Mouse (Mus musculus) kidney, adult 18-20 months (tissue): ENCODE measurements around the gene Engase.

Source experiments
- DNase-seq: peaks from one replicate; pipeline ENCODE4 v3.0.0; 2021

The Engase gene

DNA sequence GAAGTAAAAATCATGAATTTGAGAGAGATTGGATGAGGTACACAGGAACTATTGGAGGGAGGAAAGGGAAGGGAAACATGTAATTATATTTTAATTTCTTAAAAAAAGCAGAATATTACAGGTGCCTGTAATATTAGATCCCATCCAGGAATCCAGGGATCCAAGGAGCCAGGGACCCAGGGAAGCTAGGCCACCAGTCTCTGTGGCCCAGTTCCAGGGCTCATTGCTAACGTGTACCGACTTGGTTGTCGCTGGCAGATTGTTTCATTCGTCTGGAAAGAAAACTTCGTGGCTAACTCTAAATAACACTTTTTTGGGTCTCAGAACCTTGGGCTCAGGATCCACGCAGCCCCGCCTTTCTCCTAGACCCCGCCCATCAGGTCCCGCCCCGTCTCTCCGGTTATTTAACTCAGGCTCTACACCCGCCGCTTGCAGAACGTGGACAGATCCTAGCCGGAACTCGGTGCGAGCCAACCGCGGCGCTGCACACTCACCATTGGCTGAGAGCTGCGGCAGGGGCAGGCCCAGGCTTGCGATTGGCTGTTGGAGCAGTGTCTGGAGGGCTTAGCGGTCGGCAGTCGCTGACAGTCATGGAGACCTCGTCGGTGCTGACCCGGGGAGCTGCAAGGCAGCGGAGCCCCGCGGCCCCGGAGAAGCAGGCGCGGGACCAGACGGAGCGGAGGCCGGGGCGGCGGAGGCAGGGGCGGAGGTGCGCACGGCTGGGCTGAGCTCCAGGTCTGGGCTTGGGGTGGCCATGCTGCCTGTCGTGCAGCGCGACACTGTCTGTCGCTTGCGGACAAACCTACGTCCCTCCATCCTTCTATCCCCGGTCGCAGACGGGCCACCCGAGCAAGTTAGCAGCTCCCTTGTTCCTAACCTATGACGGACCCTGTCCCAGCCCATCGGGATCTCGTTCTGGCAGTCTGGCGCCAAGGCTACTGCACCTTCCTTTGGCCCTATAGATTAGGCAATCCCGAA lies at the start of gene Engase:
Gene Engase, plus strand, starts transcription at position 434 of the 978 bp plus-strand sequence.
- peak; percentile 95 for DNase-seq

DNA sequence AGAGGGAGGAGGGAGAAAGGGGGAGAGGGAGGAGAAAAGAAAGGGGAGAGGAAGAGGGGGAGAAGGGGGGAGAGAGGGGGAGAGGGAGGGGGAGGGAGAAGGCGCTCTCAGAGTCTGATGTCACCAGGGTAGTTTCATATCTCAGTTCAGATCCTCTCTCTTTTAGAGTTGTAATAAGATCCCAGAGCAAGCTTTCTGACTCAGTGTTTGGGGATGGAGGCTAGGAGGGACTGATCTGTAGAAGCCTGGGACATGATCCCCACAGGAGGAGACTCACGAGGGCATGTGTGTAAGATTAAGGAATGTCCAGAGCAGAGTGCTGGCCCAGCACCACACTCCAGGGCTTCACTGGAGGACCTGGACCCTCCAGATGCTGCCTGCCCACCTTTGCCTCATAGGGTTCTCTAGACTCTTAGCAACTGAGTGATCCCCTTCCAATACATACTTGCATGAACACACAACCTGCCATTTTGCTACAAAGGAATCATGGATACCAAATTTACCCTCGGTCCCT lies 49.3 kb upstream of the Engase start:
- DNase-seq, result no peak

DNA sequence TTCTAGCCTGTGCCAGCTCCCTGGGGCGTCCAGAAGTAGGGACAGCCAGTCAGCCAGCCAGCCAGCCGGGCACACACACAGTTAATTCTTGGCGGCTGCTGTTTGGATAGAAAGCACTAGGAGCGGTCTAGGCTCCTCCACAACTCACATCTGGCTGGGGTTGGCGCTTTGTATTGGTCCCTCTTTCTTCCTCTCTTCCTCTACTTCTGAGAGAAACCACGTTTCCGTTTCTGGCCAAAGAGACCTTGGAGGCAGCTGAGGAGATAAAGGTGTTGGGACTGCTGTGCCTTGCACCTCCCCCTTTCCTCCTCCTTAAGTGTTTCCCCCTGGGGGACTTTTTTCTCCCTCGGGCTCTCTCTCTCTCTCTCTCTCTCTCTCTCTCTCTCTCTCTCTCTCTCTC lies 48.6 kb upstream of the Engase start, which contains the start of gene C1qtnf1:
Gene C1qtnf1, plus strand, starts transcription at position 218 of the 400 bp plus-strand sequence.
- DNase-seq, result no peak

DNA sequence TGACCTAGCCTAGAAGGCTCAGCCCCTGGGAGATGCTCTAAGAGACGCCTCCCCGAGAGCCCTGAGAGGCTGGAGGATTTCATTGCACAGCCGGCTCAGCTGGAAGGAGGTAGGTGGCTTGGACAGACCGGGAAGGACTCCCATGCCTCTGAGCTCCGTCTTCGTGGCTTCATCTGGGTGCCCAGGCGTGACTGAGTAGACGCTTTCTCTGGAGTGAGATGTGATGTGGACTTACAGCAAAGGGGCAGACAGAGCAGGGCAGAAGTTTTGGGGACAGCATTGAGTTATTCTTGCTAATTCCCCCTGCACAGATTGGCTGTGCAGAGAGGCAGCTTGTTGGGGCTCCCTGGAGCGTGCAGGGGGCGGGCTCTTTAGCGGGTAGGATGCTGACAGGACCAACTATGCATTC lies 48.2 kb upstream of the Engase start:
- no peak for DNase-seq

DNA sequence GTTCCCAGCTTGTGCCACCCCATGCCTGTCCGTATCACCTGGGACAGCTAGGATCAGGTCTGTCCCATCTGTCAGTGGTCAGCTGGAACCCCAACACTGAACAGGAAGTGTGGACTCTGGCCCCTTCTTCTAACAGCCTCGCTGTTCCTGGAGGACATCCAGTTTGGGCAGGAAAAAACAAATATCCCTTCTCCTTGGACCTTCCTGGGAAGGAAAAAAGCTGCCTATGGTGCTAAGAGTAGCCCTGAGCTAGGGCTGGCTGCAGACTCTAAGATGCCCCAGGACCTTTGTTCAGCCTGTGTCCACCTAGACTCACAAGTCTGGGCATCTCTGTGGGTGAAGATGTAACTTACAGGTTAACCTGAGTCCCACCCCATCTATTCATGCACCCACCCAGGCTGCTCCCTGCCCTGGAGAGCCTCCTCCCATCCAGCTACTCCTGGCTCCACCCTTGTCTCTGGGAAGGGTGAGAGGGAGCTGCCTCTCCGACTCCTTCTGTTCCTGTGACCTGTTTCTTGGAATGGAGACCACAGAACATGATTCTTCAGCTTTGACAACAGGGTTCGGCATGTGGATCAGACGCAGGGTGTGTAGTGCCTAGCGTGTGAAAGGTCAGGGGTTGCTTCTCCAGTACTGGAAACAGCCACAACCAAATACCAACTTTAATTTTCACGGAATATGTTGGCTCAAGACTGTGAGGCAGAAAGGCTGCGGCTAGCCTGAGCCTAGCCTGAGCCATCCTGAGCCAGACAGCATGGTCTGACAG lies 47.5 kb upstream of the Engase start:
- no peak for DNase-seq

DNA sequence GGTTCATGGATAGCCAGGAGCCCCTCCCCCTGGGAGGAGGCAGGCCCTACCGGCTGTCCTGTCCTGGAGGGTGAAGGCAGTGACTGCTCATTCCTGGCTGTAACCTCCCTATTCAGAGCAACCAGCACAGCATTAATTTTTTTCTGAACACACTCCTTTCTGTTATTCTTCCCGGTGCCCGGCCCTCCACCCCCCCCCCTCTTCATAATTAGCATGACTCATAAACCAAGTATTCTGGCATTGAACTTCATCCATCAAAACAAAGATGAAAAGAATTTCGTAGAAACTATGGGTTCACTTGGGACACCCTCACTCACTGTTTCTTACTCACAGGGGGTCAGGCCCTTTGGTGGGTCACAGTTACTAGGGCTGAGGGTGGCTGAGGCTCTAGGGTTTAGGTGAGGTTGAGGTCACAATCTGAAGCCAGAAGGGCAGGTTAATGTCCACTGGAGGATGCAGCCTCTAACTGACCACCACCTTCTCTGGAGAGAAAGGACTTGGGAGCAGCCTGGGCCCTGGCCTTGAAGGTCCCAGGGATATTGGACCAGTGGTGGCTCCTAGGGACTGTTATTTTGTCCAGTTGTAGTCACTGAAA lies 46.2 kb upstream of the Engase start:
- no peak for DNase-seq

DNA sequence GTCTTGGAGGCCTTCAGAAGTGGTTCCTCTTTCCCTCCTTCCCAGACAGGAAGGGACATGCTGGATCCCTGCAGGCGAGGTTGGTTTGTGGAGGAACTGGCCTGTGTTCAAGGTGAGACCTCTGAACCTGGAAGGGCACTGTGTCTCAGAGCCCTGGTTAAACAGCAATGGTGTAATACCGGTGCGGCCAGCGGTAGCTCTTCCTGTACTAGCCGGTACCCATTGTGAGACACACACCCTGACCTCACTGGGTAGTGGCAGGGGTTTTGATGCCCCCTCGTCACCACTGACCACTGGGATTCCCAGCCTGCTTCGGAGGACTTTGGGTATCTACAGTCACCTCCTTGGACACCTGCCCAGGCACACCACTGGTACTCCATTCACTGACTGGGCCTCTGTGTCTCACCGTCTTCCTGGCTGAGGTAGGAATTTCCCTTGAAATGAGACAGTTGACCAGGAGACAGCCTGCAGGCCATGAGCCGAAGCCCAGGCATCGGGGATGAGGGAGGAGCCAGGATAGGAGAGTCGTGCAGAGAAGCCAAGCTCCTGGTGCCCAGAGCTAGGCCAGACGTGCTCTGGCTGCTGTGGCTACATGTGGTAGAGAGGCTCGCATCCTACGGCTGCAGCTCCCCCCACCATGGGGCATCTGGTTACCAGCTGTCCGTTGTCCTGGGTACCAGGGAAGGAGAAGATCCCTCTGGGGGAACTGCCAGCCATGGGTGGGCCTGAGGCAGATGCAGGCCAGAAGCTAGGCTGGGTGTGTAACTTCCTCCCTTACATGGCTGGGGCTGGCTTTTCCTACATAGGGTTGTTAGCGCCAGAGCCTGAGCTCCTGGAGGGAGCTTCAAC lies 45.3 kb upstream of the Engase start:
- no peak for DNase-seq

DNA sequence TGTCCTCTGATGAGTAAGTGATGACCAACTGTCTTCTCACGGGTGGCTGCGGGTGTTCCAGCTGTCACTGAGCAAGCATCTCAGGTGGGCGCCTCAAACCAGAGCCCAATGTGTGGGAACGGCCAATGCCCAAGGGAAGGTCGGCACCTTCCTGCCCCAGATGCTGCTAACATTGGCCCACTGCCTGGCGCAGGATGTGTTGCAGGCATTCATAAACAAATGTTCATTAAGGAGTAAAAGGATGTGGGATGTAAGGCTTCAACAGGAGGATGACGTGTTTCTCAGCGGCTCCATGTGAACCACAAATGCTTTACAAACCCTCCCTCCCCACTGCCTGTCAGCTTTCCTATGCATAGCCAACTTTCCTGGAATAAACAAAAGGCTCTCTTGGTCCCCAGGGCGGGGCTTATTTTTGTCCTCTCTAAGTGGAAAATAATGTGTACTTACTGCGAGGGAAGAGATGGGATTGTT lies 43.2 kb upstream of the Engase start:
- DNase-seq, result no peak

DNA sequence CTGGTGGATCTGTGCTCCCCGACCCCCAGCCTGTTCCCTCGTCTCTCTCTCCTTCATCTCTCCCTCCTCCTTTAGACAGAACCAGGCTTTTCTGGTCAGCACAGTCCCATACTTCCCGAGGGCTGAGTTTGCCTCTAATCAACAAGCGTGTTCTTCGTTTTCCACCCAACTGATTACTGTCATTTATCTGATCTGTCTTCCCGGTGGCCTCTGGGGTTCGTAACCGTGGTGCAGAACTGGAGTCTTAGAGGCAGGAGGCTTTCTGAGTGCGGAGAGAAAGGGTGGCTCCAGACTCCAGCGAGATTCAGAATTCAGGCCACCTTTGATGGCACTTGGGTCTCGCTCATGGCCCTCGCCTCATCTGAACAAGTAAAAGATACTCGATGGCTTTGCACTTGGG lies 42.5 kb upstream of the Engase start:
- DNase-seq, result no peak

DNA sequence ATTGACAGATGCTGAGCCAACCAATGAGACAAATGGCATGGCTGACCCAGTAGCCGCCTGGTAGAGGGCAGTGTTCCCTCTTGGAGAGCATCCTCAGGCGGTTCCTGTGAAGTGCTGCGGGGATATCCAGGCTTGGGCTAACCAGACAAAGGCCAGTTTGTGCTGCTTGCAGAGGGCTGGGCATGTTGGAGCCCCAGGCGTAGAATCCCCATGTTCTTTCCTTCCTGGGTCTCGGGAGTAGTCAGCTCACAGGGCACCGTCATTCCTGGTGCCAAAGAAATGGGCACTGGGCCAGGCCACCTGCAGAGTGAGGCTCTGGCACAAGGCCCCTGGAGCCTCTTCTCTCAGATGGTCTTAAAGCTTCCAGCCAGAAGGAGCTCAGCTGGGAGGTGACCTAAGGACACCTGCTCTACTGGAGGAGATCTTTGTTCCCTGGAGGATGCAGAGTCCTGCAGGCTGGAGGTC lies 40.1 kb upstream of the Engase start:
- DNase-seq, result peak; percentile 72

DNA sequence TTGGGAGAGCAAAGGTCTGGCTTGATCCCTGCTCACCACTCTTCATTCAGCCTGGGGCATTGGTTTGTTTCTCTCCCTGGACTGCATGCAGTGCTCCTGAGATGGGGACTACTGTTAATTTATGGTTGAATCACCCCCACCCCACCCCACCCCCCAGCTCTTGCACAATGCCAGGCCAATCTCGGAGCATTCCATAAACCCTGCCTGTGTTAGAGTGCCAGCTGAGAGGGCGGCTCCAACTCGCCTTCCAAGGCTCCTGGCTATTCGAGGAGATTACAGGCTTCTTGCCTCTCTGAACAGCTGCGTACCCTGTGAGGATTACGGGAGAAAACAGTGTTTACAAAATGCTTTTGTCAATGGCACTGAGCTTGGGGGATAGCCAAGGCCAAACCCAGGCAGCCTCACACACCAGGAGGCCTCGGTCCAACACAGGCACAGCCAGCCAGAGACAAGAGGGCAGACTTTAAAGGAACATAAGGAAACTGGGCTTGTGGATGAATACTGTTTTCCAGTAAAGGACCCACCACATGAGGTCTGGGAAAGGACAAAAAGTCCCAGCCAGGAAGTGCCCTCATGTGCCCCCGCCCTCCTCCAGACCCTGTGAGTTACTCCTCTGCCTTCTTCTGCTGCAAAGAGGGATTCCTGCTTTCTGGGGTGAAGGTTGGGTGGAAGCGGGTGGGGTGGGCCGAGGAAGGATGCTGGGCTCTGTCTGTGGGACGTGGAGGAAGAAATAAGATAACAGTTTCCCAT lies 37.8 kb upstream of the Engase start:
- DNase-seq, result no peak

DNA sequence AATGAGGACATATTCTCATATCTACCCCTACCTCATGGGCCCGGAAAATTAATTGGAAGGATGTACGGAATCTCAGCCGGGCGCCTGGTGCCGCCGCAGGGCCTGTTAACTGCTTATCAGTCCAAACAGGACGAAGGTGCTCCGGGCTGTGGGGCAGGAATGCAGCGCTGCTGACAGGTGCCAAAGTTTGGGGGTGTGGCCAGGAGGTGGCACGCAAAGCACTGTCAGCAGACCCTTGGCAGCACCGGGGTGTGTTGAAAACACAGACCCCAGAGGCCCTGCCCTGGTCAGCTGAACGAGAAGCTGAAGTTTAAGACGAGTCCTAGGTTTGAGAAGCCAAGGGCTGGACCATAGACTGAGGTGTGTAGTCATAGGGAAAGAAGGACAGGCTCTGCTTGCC lies 33.9 kb upstream of the Engase start:
- no peak for DNase-seq

DNA sequence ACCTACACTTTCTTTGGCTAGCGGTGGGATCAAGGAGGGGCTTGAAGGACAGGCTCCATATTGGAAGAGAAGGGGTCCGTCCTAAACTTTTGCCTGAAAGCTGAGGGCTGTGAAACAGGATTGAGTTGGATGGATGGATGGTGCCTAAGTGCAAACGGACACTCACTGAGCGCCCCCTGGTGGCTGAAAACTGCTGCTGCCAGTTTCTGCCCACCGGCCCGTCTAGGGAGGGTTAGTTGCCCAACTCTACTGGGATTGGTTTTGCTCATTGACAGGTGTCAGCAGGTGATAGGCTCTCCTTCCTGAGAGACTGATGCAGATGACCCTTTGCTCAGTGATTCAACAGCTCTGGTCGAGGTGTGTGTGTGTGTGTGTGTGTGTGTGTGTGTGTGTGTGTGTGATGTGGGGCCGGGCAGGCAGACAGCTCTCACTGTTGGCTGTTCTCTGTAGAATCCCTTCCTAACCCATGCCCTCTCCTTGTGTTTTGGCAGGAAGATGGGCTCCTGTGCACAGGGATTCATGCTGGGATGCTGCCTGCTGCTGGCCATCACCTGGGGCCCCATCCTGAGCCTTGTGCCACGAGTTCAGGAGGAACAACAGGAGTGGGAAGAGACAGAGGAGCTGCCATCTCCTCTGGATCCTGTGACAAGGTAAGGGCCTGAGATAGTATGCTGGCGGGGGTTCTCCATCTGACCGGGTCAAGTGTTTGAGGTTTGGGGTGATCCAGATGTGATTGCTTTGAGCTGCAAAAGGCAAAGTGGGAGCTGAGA lies 33.2 kb upstream of the Engase start:
- DNase-seq, result peak; percentile 75

DNA sequence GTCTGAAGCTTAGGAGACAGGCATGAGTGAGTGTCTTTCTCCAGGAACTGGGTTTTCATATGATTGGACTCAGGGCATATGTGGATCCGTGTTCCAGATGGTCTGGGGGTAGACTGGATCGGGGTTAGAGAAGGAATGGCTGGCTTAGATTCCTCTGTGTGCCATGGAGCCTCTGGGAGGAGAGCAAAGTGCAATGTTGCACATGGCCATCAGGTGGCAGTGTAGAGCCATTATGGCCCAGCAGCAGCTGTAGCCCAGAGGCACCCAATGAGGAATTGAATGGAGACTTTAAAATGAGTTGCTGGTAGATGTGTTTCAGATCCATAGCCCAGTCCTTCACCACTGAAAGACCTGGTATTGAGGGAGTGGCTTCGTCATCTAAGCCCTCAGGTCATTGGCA lies 30.8 kb upstream of the Engase start:
- DNase-seq, result peak; percentile 69

DNA sequence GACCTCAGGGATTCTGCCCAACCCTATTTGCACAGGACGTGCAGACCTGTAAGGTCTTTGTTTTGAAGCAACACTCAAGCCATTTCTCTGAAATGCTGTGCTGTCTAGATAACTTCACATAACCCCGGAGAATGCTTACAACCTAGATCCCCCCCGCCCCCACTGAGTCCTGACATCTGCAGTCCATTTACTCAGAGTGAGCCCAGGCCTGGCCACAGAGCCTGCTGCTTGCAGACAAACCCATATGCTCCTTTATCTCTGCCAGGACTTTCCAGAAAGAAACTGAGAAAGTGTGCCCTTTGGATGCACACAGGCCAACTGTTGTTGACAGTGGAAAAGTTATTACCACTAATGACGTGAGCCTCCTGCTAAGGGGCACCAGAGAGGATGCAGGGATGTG lies 29.3 kb upstream of the Engase start:
- DNase-seq, result no peak

DNA sequence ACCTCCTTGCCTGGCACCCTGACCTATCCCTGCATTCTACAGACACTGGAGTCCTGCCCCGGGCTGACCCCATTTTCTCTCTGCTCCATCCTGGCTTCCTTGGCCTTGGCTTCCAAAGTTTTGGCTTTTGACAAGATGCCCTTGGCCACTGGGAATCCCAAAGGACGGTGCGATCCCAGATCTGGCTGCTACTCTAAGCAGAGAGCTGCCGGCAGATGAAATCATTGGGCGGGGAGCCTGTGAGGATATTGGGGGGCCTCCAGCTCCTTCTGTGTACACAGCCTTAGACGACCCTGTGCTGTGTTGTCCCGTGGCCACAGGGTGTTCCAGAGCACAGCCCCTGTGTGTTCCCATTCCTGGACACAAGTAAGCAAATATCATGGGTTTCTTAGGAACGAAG lies 28.2 kb upstream of the Engase start:
- no peak for DNase-seq

DNA sequence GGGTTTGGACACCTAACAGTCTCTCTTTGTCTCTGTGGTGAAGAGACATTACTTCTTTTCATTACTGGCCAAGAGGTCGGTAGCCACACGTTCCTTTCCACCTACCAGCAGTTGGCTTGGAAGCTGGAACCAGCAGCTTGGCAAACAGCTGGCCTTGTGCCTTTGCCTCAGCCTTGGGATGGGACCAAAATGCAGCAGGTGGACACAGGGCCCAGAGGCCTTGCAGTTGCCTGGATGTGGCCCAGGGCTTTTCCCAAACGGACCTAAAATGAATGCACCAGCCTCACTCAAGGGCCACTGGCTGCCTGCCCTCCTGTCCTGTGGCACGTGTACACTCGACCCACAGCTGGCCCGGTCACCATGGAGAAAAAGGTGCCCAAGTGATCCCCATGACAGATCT lies 25.4 kb upstream of the Engase start:
- DNase-seq, result no peak

DNA sequence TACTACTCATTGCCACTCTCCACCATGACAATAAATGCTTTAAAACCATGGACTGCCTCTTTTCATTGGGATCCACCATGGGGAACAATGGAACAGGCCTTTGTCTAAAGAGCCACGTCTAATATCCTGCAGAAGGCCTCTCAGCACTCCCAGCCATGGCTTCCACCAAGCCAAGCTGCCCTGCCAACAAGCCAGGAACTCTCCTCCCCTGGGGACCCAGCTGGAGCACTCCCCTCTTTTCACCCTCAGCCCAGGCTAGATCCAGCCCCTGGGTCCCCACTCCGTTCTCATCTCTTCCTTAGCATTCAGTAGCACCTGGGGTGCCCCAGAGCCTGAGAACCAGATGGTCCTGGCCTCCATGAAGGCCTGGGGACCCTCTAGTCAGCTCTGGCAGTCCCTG lies 23.7 kb upstream of the Engase start:
- no peak for DNase-seq

DNA sequence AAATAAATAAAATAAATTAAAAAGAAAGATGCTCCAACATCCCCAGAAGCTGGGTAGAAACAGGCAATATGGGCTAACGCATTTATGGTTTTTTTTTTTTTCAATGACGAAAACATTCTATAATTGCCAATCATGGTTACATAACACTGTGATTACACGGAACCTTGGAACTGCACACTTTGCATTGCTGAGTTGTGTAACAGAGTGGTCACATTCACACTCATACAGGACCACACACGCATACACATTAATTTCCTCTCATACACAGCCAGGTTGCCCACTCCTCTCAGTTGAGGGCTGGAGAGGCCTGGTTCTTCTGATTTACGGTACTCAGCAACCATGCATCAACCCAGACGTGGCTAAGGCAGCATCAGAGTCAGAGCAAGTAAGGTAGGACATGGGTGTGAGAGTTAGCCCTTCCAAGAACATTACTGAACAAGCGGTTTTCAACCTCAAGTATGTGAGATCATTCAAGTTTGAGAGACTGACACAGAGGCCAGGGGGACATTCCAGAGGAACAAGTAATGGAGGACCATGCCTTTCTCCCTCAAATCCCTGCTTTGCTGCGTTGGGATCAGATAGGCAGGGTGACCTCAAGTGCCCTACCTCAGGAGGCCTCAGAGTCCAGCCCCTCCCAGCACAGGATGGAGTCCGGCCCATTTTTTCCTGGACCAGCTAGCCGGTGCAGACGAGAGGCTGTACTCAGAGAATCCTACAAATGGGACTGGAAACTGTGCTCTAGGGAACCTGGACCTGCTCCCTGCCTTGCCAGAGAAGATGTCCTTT lies 22.6 kb upstream of the Engase start:
- no peak for DNase-seq

DNA sequence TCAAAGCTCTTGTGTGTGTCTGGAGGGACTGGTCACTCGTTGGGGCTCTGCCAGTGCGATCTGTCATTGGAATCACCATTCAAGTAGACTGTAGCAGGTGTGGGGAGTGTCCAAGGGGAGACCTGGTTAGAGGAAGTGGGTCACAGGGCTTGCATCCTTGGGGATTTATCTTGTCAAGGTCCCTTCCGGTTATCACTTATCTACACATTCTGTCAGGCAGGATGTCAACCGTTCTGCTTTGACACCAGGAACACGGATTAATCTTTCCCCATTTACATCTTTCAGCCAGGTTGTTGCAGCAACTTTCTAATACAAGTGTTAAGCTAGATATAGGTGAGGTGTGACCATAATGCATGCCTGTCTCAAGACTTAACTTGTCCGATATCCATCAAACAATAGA lies 20.8 kb upstream of the Engase start:
- DNase-seq, result no peak
